Mouse (Mus musculus) gastrocnemius, adult 18-20 months (tissue): ENCODE data around the gene Sdr9c7. TPM values are rescaled to one million over a fixed set of nuclear protein-coding genes. Genes with fewer than 3 reads are reported as not detected.
"Not testable (repeated sequence)": the region's sequence is repeated elsewhere in the genome, so short reads cannot be mapped to it uniquely, and the experiment has no call there.

Experiments
- DNase-seq: peaks from one replicate; pipeline ENCODE4 v3.0.0; 2021; ENCODE audit warnings: low spot score
- long read RNA-seq, 2 experiments: library from polyadenylated mRNA; stranded (forward); transcript quantifications; one replicate each; pipeline ENCODE4 v2.0.0; 2021
- total RNA-seq, 2 experiments: library from RNA; stranded (reverse); gene quantifications; 2 replicates each; pipeline ENCODE4 v1.2.3; 2021

Sdr9c7 gene
- total RNA-seq: not detected
- long read RNA-seq, experiment 1: 0 reads
- long read RNA-seq, experiment 2: 0 reads

- no peak for DNase-seq
Measured at GRCm38 (mm10) chr10:127898218-127898617, at the start of gene Sdr9c7. Gene Sdr9c7, plus strand, starts transcription at chr10:127898518.

GRCm38 (mm10) chr10:127849628-127850027, 48.7 kb upstream of the Sdr9c7 start, which contains the start of gene Rdh19:
Gene Rdh19, plus strand, starts transcription at chr10:127849928.
- no peak for DNase-seq

- DNase-seq: no peak
Measured at GRCm38 (mm10) chr10:127856376-127856775, 41.9 kb upstream of the Sdr9c7 start.

GRCm38 (mm10) chr10:127864931-127865330, 33.4 kb upstream of the Sdr9c7 start:
- no peak for DNase-seq

GRCm38 (mm10) chr10:127866232-127866631, 32.1 kb upstream of the Sdr9c7 start, which contains the start of gene Rdh16f2:
Gene Rdh16f2, plus strand, starts transcription at chr10:127866474.
- DNase-seq: no peak

- no peak for DNase-seq
Measured at GRCm38 (mm10) chr10:127872484-127872883, 25.8 kb upstream of the Sdr9c7 start.

GRCm38 (mm10) chr10:127877681-127878080, 20.6 kb upstream of the Sdr9c7 start:
- no peak for DNase-seq

GRCm38 (mm10) chr10:127878262-127879057, 19.9 kb upstream of the Sdr9c7 start:
- DNase-seq: no peak

- no peak for DNase-seq
Measured at GRCm38 (mm10) chr10:127879155-127879688, 19.1 kb upstream of the Sdr9c7 start.

- DNase-seq: no peak
Measured at GRCm38 (mm10) chr10:127881041-127881440, 17.3 kb upstream of the Sdr9c7 start.

- DNase-seq: no peak
Measured at GRCm38 (mm10) chr10:127886551-127886950, 11.8 kb upstream of the Sdr9c7 start.

GRCm38 (mm10) chr10:127886971-127887370, 11.3 kb upstream of the Sdr9c7 start:
- DNase-seq: no peak

- DNase-seq: no peak
Measured at GRCm38 (mm10) chr10:127888605-127889004, 9.7 kb upstream of the Sdr9c7 start, which contains the start of gene Rdh7. Gene Rdh7, minus strand, starts transcription at chr10:127888817.

GRCm38 (mm10) chr10:127891481-127891880, 6.8 kb upstream of the Sdr9c7 start:
- DNase-seq: no peak

GRCm38 (mm10) chr10:127893163-127894022, 4.9 kb upstream of the Sdr9c7 start:
- DNase-seq: not testable (repeated sequence)

GRCm38 (mm10) chr10:127896705-127897104, 1.6 kb upstream of the Sdr9c7 start:
- DNase-seq: no peak

GRCm38 (mm10) chr10:127897506-127897905, 812 bp upstream of the Sdr9c7 start:
- DNase-seq: no peak

- DNase-seq: no peak
Measured at GRCm38 (mm10) chr10:127899783-127900182, 1.5 kb downstream of the Sdr9c7 start.

GRCm38 (mm10) chr10:127901751-127902150, 3.4 kb downstream of the Sdr9c7 start:
- no peak for DNase-seq

GRCm38 (mm10) chr10:127903116-127903515, 4.8 kb downstream of the Sdr9c7 start:
- DNase-seq: no peak

- DNase-seq: no peak
Measured at GRCm38 (mm10) chr10:127904718-127905446, 6.6 kb downstream of the Sdr9c7 start.
